Mouse (Mus musculus): ENCODE measurements around the gene Src. TPM values are rescaled to one million over a fixed set of nuclear protein-coding genes. Genes with fewer than 3 reads are reported as not detected.

Gene Src
- polyA plus RNA-seq, 1 experiment = 24.6 TPM

DNA sequence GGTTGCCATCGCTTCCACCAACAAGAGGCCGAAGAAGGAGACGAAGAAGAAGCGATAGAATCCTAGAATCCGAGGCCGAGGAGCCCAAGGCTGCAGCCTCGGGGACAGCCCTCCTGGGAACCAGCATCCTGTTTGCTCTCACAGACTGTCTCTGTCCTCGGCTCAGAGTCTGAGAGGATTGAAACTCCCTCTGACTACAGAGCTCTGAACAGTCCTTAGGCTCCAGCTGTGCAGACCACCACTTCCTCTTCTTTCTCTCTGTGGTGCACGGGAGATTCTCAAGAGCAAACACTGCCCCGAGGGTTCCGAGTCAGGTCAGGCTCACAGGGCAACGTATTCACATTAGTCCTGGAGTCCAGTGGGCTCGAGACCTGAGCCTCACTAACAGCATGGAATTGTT is 22.3 kb upstream of the Src start:
- Histone ChIP-seq H3K36me3 (ENCODE audit: control insufficient read depth, insufficient read depth, low read length) (0 out of 2 replicates have a peak, but pooled peaks cover 3% of the 10 kb centered on the region), H3K4me1 (replicated peaks; ENCODE audit: control insufficient read depth, insufficient read depth, low read length) (peaks cover 22% of the 10 kb centered on the region), H3K4me3 (ENCODE audit: control insufficient read depth, insufficient read depth, low read length) (peak overlapping the region; percentile 6), H3K27ac (ENCODE audit: control insufficient read depth, insufficient read depth, low read length) (peak overlapping the region; percentile 43; the same call in 1 of the 2 replicates), H3K27me3 (ENCODE audit: control insufficient read depth, insufficient read depth, low read length) (no peaks in the 10 kb centered on the region)
- peak; percentile 34 for DNase-seq
- TF ChIP-seq POLR2A (IDR thresholded peaks at IDR 0.05; ENCODE audit: control insufficient read depth, extremely low read depth, insufficient read depth, low read length, poor library complexity) = 0 out of 2 replicates have a peak, but pooled peaks have one; percentile 8
- TF ChIP-seq CTCF (IDR thresholded peaks at IDR 0.05; ENCODE audit: borderline replicate concordance, control insufficient read depth, extremely low read depth, insufficient read depth, low read length, poor library complexity) = no peak
- WGBS = 10% methylated on average over 13 of the region's 13 CpGs

DNA sequence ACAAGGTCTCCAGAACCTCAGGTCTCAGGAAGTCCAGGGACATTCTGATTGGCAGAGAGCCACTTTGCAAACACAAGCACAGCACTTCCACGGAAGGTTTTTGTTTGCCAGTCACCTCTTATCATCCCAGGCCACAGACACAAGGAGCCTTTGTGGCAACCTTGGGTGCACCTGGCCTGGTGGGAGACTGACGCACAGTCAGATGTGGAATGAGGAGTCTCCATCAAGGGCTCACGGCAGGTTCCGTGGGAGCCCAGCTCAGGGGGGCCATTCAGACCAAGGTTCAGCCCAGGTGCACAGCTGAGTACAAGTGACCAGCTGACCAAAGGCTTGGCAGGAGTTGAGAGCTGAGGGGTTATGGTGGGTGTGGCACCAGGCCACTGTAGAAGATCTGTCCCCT is 20.9 kb upstream of the Src start:
- Histone ChIP-seq H3K36me3 (ENCODE audit: control insufficient read depth, insufficient read depth, low read length) (0 out of 2 replicates have a peak, but pooled peaks cover 3% of the 10 kb centered on the region), H3K27me3 (ENCODE audit: control insufficient read depth, insufficient read depth, low read length) (no peaks in the 10 kb centered on the region), H3K4me1 (replicated peaks; ENCODE audit: control insufficient read depth, insufficient read depth, low read length) (peaks cover 24% of the 10 kb centered on the region), H3K27ac (ENCODE audit: control insufficient read depth, insufficient read depth, low read length) (no peak overlapping the region), H3K4me3 (ENCODE audit: control insufficient read depth, insufficient read depth, low read length) (no peak overlapping the region)
- whole genome bisulfite sequencing = 56% methylated on average over 4 of the region's 4 CpGs
- TF ChIP-seq POLR2A (IDR thresholded peaks at IDR 0.05; ENCODE audit: control insufficient read depth, extremely low read depth, insufficient read depth, low read length, poor library complexity) (no peak), CTCF (IDR thresholded peaks at IDR 0.05; ENCODE audit: borderline replicate concordance, control insufficient read depth, extremely low read depth, insufficient read depth, low read length, poor library complexity) (no peak)
- no peak for DNase-seq

GRCm38 (mm10) chr2:157398539-157398938 is 19.7 kb upstream of the Src start:
- 0 out of 2 replicates have a peak, but pooled peaks cover 3% of the 10 kb centered on the region for H3K36me3 ChIP-seq (ENCODE audit: control insufficient read depth, insufficient read depth, low read length)
- H3K4me3 ChIP-seq (ENCODE audit: control insufficient read depth, insufficient read depth, low read length) = no peak overlapping the region
- WGBS = 100% methylated on average over 4 of the region's 4 CpGs
- DNase-seq = no peak
- TF ChIP-seq POLR2A (IDR thresholded peaks at IDR 0.05; ENCODE audit: control insufficient read depth, extremely low read depth, insufficient read depth, low read length, poor library complexity) = no peak
- no peak for TF ChIP-seq CTCF (IDR thresholded peaks at IDR 0.05; ENCODE audit: borderline replicate concordance, control insufficient read depth, extremely low read depth, insufficient read depth, low read length, poor library complexity)
- H3K27me3 ChIP-seq (ENCODE audit: control insufficient read depth, insufficient read depth, low read length) = no peaks in the 10 kb centered on the region
- H3K27ac ChIP-seq (ENCODE audit: control insufficient read depth, insufficient read depth, low read length) = no peak overlapping the region
- peaks cover 24% of the 10 kb centered on the region for H3K4me1 ChIP-seq (replicated peaks; ENCODE audit: control insufficient read depth, insufficient read depth, low read length)

GRCm38 (mm10) chr2:157399797-157400196 is 18.4 kb upstream of the Src start:
- 87% methylated on average over 10 of the region's 10 CpGs for WGBS
- no peak for TF ChIP-seq CTCF (IDR thresholded peaks at IDR 0.05; ENCODE audit: borderline replicate concordance, control insufficient read depth, extremely low read depth, insufficient read depth, low read length, poor library complexity)
- H3K27ac ChIP-seq (ENCODE audit: control insufficient read depth, insufficient read depth, low read length) = no peak overlapping the region
- no peak for DNase-seq
- H3K4me3 ChIP-seq (ENCODE audit: control insufficient read depth, insufficient read depth, low read length) = no peak overlapping the region
- peaks cover 27% of the 10 kb centered on the region for H3K4me1 ChIP-seq (replicated peaks; ENCODE audit: control insufficient read depth, insufficient read depth, low read length)
- 0 out of 2 replicates have a peak, but pooled peaks cover 3% of the 10 kb centered on the region for H3K36me3 ChIP-seq (ENCODE audit: control insufficient read depth, insufficient read depth, low read length)
- no peaks in the 10 kb centered on the region for H3K27me3 ChIP-seq (ENCODE audit: control insufficient read depth, insufficient read depth, low read length)

DNA sequence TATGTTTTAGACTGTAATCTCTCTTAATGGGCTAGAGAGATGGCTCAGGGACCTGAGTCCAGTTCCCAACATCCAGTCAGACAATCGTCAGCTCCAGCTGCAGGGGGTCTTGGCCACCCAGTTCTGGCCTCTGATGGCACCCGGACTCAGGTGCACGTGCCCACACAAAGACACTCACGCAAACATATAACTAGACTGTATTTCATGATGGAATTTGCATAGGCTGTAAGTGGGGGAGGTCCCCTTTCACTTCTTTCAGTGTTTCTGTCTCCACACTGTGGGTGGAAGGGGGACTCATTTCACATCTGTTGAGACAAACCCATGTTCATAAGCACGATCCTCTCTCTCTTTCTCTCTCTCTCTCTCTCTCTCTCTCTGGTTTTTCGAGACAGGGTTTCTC is 17.8 kb upstream of the Src start:
- WGBS = 85% methylated on average over 6 of the region's 6 CpGs

DNA sequence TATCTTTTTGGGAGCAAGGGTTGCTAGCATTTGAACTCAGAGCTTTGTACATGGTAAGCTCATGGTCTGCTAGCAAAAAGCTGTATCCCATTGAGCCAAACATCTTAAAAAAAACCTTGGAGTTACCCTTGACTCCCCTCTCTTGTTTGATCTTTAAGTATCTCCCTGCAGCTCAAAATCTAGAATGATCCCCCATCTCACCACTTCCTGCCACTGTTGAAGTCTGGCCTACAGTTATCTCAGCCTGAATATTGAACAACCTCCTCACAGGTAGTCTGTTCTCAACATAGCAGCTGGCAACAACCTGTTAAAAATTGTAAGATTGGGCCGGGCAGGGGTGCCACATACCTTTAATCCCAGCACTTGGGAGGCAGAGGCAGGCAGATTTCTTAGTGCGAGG is 17.0 kb upstream of the Src start:
- no peaks in the 10 kb centered on the region for H3K27me3 ChIP-seq (ENCODE audit: control insufficient read depth, insufficient read depth, low read length)
- H3K36me3 ChIP-seq (ENCODE audit: control insufficient read depth, insufficient read depth, low read length) = 0 out of 2 replicates have a peak, but pooled peaks cover 3% of the 10 kb centered on the region
- no peak for DNase-seq
- no peak for TF ChIP-seq POLR2A (IDR thresholded peaks at IDR 0.05; ENCODE audit: control insufficient read depth, extremely low read depth, insufficient read depth, low read length, poor library complexity)
- TF ChIP-seq CTCF (IDR thresholded peaks at IDR 0.05; ENCODE audit: borderline replicate concordance, control insufficient read depth, extremely low read depth, insufficient read depth, low read length, poor library complexity) = no peak
- peaks cover 19% of the 10 kb centered on the region for H3K4me1 ChIP-seq (replicated peaks; ENCODE audit: control insufficient read depth, insufficient read depth, low read length)
- no peak overlapping the region for H3K4me3 ChIP-seq (ENCODE audit: control insufficient read depth, insufficient read depth, low read length)
- WGBS = 74% methylated on average over 2 of the region's 2 CpGs
- no peak overlapping the region for H3K27ac ChIP-seq (ENCODE audit: control insufficient read depth, insufficient read depth, low read length)

More for the DNA sequence above, 17.8 kb upstream of the Src start:
- Histone ChIP-seq H3K4me3 (ENCODE audit: control insufficient read depth, insufficient read depth, low read length) (no peak overlapping the region), H3K36me3 (ENCODE audit: control insufficient read depth, insufficient read depth, low read length) (0 out of 2 replicates have a peak, but pooled peaks cover 3% of the 10 kb centered on the region), H3K27me3 (ENCODE audit: control insufficient read depth, insufficient read depth, low read length) (no peaks in the 10 kb centered on the region), H3K4me1 (replicated peaks; ENCODE audit: control insufficient read depth, insufficient read depth, low read length) (peaks cover 24% of the 10 kb centered on the region), H3K27ac (ENCODE audit: control insufficient read depth, insufficient read depth, low read length) (no peak overlapping the region)
- DNase-seq = no peak
- TF ChIP-seq CTCF (IDR thresholded peaks at IDR 0.05; ENCODE audit: borderline replicate concordance, control insufficient read depth, extremely low read depth, insufficient read depth, low read length, poor library complexity) = no peak
- TF ChIP-seq POLR2A (IDR thresholded peaks at IDR 0.05; ENCODE audit: control insufficient read depth, extremely low read depth, insufficient read depth, low read length, poor library complexity) = no peak

DNA sequence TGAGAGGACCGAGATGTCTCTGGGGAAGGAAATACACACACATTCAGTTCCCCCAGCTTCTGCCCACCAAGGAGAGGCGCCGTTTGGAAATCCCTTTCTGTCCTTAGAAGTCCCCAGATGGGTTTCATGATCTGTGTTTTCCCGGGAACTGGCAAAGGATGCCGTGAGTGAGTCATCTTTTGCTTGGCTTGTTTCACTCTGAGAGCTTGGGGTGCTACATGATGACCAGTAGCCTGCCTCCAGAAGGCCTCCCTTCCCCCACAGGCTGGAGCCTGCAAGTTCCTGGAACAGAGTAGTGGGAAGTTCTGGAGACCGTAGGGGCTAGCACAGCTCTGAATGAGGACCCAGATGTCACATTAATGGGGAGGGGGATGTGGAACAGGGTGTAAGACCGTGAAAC is 10.6 kb upstream of the Src start:
- Histone ChIP-seq H3K4me1 (replicated peaks; ENCODE audit: control insufficient read depth, insufficient read depth, low read length) (peaks cover 10% of the 10 kb centered on the region), H3K36me3 (ENCODE audit: control insufficient read depth, insufficient read depth, low read length) (no peaks in the 10 kb centered on the region), H3K4me3 (ENCODE audit: control insufficient read depth, insufficient read depth, low read length) (no peak overlapping the region), H3K27ac (ENCODE audit: control insufficient read depth, insufficient read depth, low read length) (no peak overlapping the region), H3K27me3 (ENCODE audit: control insufficient read depth, insufficient read depth, low read length) (no peaks in the 10 kb centered on the region)
- TF ChIP-seq CTCF (IDR thresholded peaks at IDR 0.05; ENCODE audit: borderline replicate concordance, control insufficient read depth, extremely low read depth, insufficient read depth, low read length, poor library complexity) (no peak), POLR2A (IDR thresholded peaks at IDR 0.05; ENCODE audit: control insufficient read depth, extremely low read depth, insufficient read depth, low read length, poor library complexity) (no peak)
- no peak for DNase-seq
- 89% methylated on average over 7 of the region's 7 CpGs for WGBS
